ENCODE assay signal across 7 mouse cellular contexts in the genomic region with DNA sequence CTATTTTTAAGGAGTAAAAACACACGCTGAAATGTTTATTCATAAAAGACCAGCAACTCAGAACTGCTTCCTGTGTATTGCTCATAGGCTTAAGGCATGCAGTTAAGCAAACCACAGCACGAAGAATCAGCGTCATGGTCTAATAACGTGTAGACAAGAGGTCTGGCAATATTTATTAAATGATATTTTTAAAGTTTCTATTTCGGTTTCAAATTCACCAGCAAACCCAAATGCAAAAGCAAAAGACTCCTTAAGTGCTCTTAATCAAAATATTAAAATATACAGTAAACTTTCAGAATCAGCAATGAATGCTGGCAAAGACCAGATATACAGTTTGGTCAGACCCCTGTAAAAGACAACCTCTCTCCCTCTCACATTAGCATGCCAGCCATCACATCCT. TPM values are rescaled to one million over a fixed set of nuclear protein-coding genes. Genes with fewer than 3 reads are reported as not detected.
DNase-seq lines count a peak whose midpoint lies in the region; ATAC-seq and TF ChIP-seq lines count a peak whose summit lies in the region.

No protein-coding gene starts in this region.

- H3K9me3 ChIP-seq in neural tube, embryonic 11.5 days (ENCODE audit: control insufficient read depth, low read length): no peaks in the 10 kb centered on the region
- H3K9me3 ChIP-seq in forebrain, embryonic 13.5 days (replicated peaks): no peaks in the 10 kb centered on the region
- H3K9me3 ChIP-seq in liver, embryonic 12.5 days (replicated peaks): 0 out of 2 replicates have a peak, but pooled peaks cover 2% of the 10 kb centered on the region

- no peak for DNase-seq in neural tube, embryonic 11.5 days (ENCODE audit: low spot score)
- DNase-seq in neural tube, embryonic 10.5 days (ENCODE audit: extremely low spot score, low spot score): no peak
- no peak for DNase-seq in cerebellum, postnatal 25 days
- no peak for DNase-seq in thymus, adult 2 months
- DNase-seq in left cerebral cortex, adult 11 months (ENCODE audit: low spot score): no peak

- no peak overlapping the region for H3K9ac ChIP-seq in neural tube, embryonic 11.5 days (ENCODE audit: low read length)
- H3K9ac ChIP-seq in forebrain, embryonic 13.5 days: no peak overlapping the region
- peak overlapping the region; percentile 73; the same call in 1 of the 2 replicates for H3K9ac ChIP-seq in liver, embryonic 12.5 days

- no peaks in the 10 kb centered on the region for H3K4me1 ChIP-seq in neural tube, embryonic 11.5 days (ENCODE audit: control insufficient read depth, insufficient read depth, low read length)
- no peaks in the 10 kb centered on the region; the same call in 1 of the 2 replicates for H3K4me1 ChIP-seq in forebrain, embryonic 13.5 days
- H3K4me1 ChIP-seq in liver, embryonic 12.5 days: peaks cover 22% of the 10 kb centered on the region
- peaks cover 9% of the 10 kb centered on the region for H3K4me1 ChIP-seq in thymus, adult 2 months (replicated peaks; ENCODE audit: control insufficient read depth, insufficient read depth, low read length)

- no peaks in the 10 kb centered on the region for H3K27me3 ChIP-seq in neural tube, embryonic 11.5 days (ENCODE audit: control insufficient read depth, insufficient read depth, low read length)
- H3K27me3 ChIP-seq in forebrain, embryonic 13.5 days: 0 out of 2 replicates have a peak, but pooled peaks cover 2% of the 10 kb centered on the region
- peaks cover 19% of the 10 kb centered on the region for H3K27me3 ChIP-seq in liver, embryonic 12.5 days (replicated peaks)
- H3K27me3 ChIP-seq in thymus, adult 2 months (ENCODE audit: control insufficient read depth, insufficient read depth, low read length): no peaks in the 10 kb centered on the region

- H3K36me3 ChIP-seq in neural tube, embryonic 11.5 days (ENCODE audit: control insufficient read depth, insufficient read depth, low read length): no peaks in the 10 kb centered on the region
- H3K36me3 ChIP-seq in forebrain, embryonic 13.5 days (ENCODE audit: poor library complexity, severe bottlenecking): no peaks in the 10 kb centered on the region
- no peaks in the 10 kb centered on the region for H3K36me3 ChIP-seq in liver, embryonic 12.5 days
- H3K36me3 ChIP-seq in thymus, adult 2 months (ENCODE audit: control insufficient read depth, insufficient read depth, low read length): no peaks in the 10 kb centered on the region

- peak overlapping the region; percentile 61 for H3K4me3 ChIP-seq in neural tube, embryonic 11.5 days (ENCODE audit: low read depth, low read length)
- H3K4me3 ChIP-seq in forebrain, embryonic 13.5 days: peak overlapping the region; percentile 66; the same call in 1 of the 2 replicates
- peak overlapping the region; percentile 72 for H3K4me3 ChIP-seq in liver, embryonic 12.5 days
- H3K4me3 ChIP-seq in thymus, adult 2 months (ENCODE audit: control insufficient read depth, insufficient read depth, low read length): no peak overlapping the region

- H3K4me2 ChIP-seq in neural tube, embryonic 11.5 days (ENCODE audit: low read depth): peak overlapping the region; percentile 50
- H3K4me2 ChIP-seq in forebrain, embryonic 13.5 days: peak overlapping the region; percentile 62
- H3K4me2 ChIP-seq in liver, embryonic 12.5 days: peak overlapping the region; percentile 93

- no peak overlapping the region for H3K27ac ChIP-seq in neural tube, embryonic 11.5 days (ENCODE audit: low read depth, low read length)
- no peak overlapping the region for H3K27ac ChIP-seq in forebrain, embryonic 13.5 days
- no peak overlapping the region for H3K27ac ChIP-seq in liver, embryonic 12.5 days
- H3K27ac ChIP-seq in thymus, adult 2 months (ENCODE audit: control insufficient read depth, insufficient read depth, low read length): no peak overlapping the region

- no peak for TF ChIP-seq POLR2A in thymus, adult 2 months (IDR thresholded peaks at IDR 0.05; ENCODE audit: control insufficient read depth, extremely low read depth, insufficient read depth, low read length, poor library complexity)

- TF ChIP-seq CTCF in thymus, adult 2 months (IDR thresholded peaks at IDR 0.05; ENCODE audit: borderline replicate concordance, control insufficient read depth, extremely low read depth, insufficient read depth, low read length, poor library complexity): no peak

- 83% methylated on average over 5 of the region's 5 CpGs for WGBS in neural tube, embryonic 11.5 days
- WGBS in forebrain, embryonic 13.5 days: 81% methylated on average over 5 of the region's 5 CpGs
- 55% methylated on average over 5 of the region's 5 CpGs for WGBS in liver, embryonic 12.5 days (ENCODE audit: insufficient replicate concordance)
- WGBS in thymus, adult 2 months: 10% methylated on average over 5 of the region's 5 CpGs

- ATAC-seq in neural tube, embryonic 11.5 days (ENCODE audit: insufficient read depth, low FRiP score, low TSS enrichment): no peak
- no peak for ATAC-seq in forebrain, embryonic 13.5 days
- no peak for ATAC-seq in liver, embryonic 12.5 days

RNA-seq across cellular contexts. Expression of gene Gnb4, which starts 1.0 kb away (rescaled TPM):
- 53.2 and 57.4 TPM in 2 replicates for polyA plus RNA-seq in neural tube, embryonic 11.5 days (2014; fragmentation: Nextera tagmentation; extraction: Ambion mirVana)
- 46.7 and 48.0 TPM in 2 replicates for polyA plus RNA-seq in forebrain, embryonic 13.5 days (2015; fragmentation: Nextera tagmentation; extraction: Ambion mirVana)
- polyA plus RNA-seq in liver, embryonic 12.5 days (2016; fragmentation: Nextera tagmentation; extraction: Ambion mirVana): 12.4 and 14.4 TPM in 2 replicates
- polyA plus RNA-seq in thymus, adult 2 months (2012; rRNA removed): 35.1 and 42.2 TPM in 2 replicates
